Mouse (Mus musculus) embryonic facial prominence, embryonic 14.5 days (tissue): ENCODE results near the gene Tpst2. TPM values are rescaled to one million over a fixed set of nuclear protein-coding genes. Genes with fewer than 3 reads are reported as not detected.

Experiments
- ATAC-seq: fragments of 200-750 bp; cut with Nextera tagmentation; 2 replicates; pipeline ENCODE4 v1.8.0; 2017; ENCODE audit warnings: low read depth, moderate number of reproducible peaks, moderate TSS enrichment
- DNase-seq: peaks from one replicate; pipeline ENCODE4 v3.0.0-alpha.2; 2015; ENCODE audit warnings: low spot score
- H3K27ac ChIP-seq: fragments of 300-500 bp; sonication (generic); replicated peaks from 2 replicates; pipeline ENCODE4 v1.5.1; 2014; ENCODE audit warnings: low read depth, mild to moderate bottlenecking, low read length, moderate library complexity
- H3K27me3 ChIP-seq: fragments of 300-500 bp; sonication (generic); replicated peaks from 2 replicates; pipeline ENCODE4 v1.6.1; 2014; ENCODE audit warnings: low read length; ENCODE audit not compliant: control insufficient read depth, insufficient read depth
- H3K36me3 ChIP-seq: fragments of 300-500 bp; sonication (generic); 2 replicates; pipeline ENCODE4 v1.6.1; 2014; ENCODE audit warnings: low read length, mixed read lengths; ENCODE audit not compliant: control insufficient read depth, insufficient read depth
- H3K4me1 ChIP-seq: fragments of 300-500 bp; sonication (generic); 2 replicates; pipeline ENCODE4 v1.6.1; 2014; ENCODE audit warnings: antibody characterized with exemption, low read length; ENCODE audit not compliant: control insufficient read depth, insufficient read depth
- H3K4me2 ChIP-seq: fragments of 300-500 bp; sonication (generic); 2 replicates; pipeline ENCODE4 v1.6.1; 2014; ENCODE audit warnings: low read depth, mild to moderate bottlenecking, low read length, moderate library complexity, mixed read lengths
- H3K4me3 ChIP-seq: fragments of 300-500 bp; sonication (generic); 2 replicates; pipeline ENCODE4 v1.5.1; 2014; ENCODE audit warnings: low read depth, mild to moderate bottlenecking, low read length
- H3K9ac ChIP-seq: fragments of 300-500 bp; sonication (generic); 2 replicates; pipeline ENCODE4 v1.6.1; 2014; ENCODE audit warnings: low read depth, mild to moderate bottlenecking, low read length, moderate library complexity, mixed read lengths
- H3K9me3 ChIP-seq: fragments of 300-500 bp; sonication (generic); 2 replicates; pipeline ENCODE4 v1.6.1; 2016; ENCODE audit warnings: low read length; ENCODE audit not compliant: control insufficient read depth
- WGBS: fragments of 180-500 bp; shearing (Covaris S2); extraction: QIAGEN DNeasy Blood & Tissue Kit; methylation state at CpG from one replicate; pipeline ENCODE4 v1.1.7; 2014; 5-methylcytosine and 5-hydroxymethylcytosine counted together
- polyA plus RNA-seq: library from polyadenylated mRNA; unstranded; fragments of >200 nt; fragmentation: Nextera tagmentation; extraction: Ambion mirVana; gene quantifications from 2 replicates; pipeline ENCODE4 v1.2.1, GENCODE M21; 2014

The Tpst2 gene
- 46.9 and 50.6 TPM in 2 replicates for polyA plus RNA-seq

DNA sequence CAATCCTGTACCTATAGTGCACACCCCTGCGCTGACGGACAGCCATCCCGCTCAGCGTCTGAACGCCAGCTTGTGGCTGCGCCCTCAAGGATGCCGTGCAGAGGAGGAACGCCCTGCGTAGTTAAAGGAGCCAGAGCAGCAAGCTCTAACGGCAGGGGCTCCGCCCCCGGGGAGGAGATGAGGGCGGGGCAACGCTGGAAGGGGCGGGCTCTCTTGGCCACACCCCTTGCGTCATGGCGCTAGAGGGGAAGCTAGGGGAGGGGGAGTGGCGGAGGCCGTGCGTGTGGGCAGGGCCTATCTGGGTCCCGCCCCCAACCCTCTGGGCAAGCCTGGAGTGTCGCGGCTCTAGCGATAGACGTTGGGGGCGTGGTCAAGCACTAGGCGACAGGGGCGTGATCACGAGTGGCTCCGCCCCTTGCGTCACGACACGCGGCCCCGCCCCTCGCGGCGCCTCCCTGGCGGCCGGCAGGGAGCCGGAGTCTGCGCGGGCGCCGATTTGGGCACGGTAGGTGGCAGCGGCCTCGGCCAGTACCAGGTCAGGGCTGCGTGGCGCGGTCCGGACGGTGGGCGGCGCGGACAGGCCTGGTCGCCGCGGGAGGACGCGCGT is at the start of gene Tpst2:
Tpst2 (plus strand) TSS at position 425 of the 607 bp plus-strand sequence.
- peak; percentile 99 for DNase-seq
- WGBS: 0% methylated on average over 27 of the region's 62 CpGs

GRCm38 (mm10) chr5:112227354-112227753 is 49.1 kb upstream of the Tpst2 start:
- Histone ChIP-seq H3K27me3 (peaks cover 45% of the 10 kb centered on the region), H3K4me2 (peak overlapping the region; percentile 84), H3K27ac (0 out of 2 replicates have a peak overlapping the region, but pooled peaks have one; percentile 15), H3K36me3 (no peaks in the 10 kb centered on the region), H3K9me3 (no peaks in the 10 kb centered on the region), H3K4me1 (peaks cover 10% of the 10 kb centered on the region), H3K4me3 (peak overlapping the region; percentile 44), H3K9ac (peak overlapping the region; percentile 60)
- whole genome bisulfite sequencing: under 1% methylated on average over 24 of the region's 30 CpGs
- ATAC-seq: peak; percentile 35; the same call in 1 of the 2 replicates
- DNase-seq: peak; percentile 48

More for the DNA sequence above, at the start of gene Tpst2:
- H3K36me3 ChIP-seq: no peaks in the 10 kb centered on the region
- H3K9ac ChIP-seq: peak within 1 kb of the TSS; percentile 86
- H3K27ac ChIP-seq: peak within 1 kb of the TSS; percentile 71
- peak within 1 kb of the TSS; percentile 88 for H3K4me2 ChIP-seq
- no peaks in the 10 kb centered on the region for H3K9me3 ChIP-seq
- peaks cover 23% of the 10 kb centered on the region for H3K4me1 ChIP-seq
- peak within 1 kb of the TSS; percentile 85 for H3K4me3 ChIP-seq
- no peaks in the 10 kb centered on the region for H3K27me3 ChIP-seq
- peak; percentile 94 for ATAC-seq

DNA sequence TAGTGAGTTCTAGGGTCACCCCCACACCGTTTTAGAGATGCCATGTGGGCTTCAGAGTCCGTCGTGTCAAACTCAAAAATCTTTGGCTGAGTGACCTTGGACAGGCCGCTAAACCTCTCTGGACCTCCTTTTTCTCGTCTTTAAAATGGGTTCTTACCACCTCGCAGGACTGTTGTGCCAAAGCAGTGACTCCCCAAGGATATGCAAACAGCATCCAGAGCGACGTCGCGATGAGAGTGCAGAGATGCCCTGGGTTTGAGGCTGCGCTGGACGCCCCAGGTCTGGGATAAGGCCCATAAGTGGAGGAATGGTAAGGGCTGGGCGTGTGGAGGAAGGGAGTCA is 48.6 kb upstream of the Tpst2 start:
- Histone ChIP-seq H3K27me3 (peaks cover 45% of the 10 kb centered on the region), H3K9ac (peak overlapping the region; percentile 60; the same call in 1 of the 2 replicates), H3K4me2 (peak overlapping the region; percentile 84), H3K4me3 (peak overlapping the region; percentile 44), H3K9me3 (no peaks in the 10 kb centered on the region), H3K36me3 (no peaks in the 10 kb centered on the region), H3K4me1 (peaks cover 10% of the 10 kb centered on the region), H3K27ac (no peak overlapping the region)
- no peak for DNase-seq
- ATAC-seq: no peak; the same call in 1 of the 2 replicates
- 3% methylated on average over 13 of the region's 13 CpGs for WGBS

DNA sequence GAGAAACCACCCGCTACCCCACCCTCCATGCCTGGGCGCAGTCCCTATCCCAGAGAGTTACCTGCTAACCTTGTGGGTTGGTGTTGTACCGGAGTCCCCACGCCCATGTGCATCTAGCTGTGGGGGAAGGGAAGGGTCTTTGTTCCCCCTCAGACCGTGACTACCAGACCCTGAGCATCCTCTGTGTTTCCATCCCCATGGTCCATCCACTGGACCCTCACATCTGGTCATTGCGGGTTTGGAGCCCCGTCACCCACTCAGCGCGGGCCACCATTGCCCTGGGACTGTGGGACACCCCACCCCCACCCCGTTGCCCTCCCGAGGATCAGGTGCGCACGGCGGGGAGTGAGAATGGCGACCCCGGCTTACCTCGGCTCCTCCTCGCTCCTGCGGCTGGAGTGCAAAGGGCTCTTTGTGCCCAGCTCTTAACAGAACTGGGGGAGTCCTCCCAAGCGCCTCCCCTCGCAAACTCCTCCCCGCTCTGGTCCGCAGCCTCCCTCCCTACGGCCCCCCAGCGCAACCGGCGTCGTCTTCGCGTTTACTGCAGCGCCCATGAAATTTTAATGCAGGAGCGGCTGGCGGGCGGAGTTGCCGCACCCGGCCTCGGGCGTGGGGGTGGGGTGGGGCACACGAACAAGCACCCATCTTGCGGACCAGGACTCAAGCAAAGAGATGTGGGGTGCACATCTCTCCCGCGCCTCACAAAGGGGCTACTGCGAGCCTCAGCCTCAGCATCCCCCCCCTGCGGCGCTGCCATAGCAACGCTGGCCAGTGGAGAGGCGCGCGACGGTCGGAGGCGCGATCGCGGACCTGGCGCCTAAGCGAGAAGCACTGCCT is 48.0 kb upstream of the Tpst2 start:
- WGBS: under 1% methylated on average over 54 of the region's 57 CpGs
- no peak overlapping the region for H3K27ac ChIP-seq

GRCm38 (mm10) chr5:112235806-112236205 is 40.7 kb upstream of the Tpst2 start:
- ATAC-seq (no peak), DNase-seq (no peak)
- Histone ChIP-seq H3K4me1 (no peaks in the 10 kb centered on the region), H3K27me3 (peaks cover 14% of the 10 kb centered on the region; the same call in 1 of the 2 replicates), H3K27ac (no peak overlapping the region), H3K36me3 (no peaks in the 10 kb centered on the region), H3K9me3 (no peaks in the 10 kb centered on the region), H3K4me2 (no peak overlapping the region), H3K4me3 (no peak overlapping the region), H3K9ac (no peak overlapping the region)
- 56% methylated on average over 5 of the region's 5 CpGs for WGBS

More for the DNA sequence above, 48.0 kb upstream of the Tpst2 start:
- H3K4me2 ChIP-seq: peak overlapping the region; percentile 84
- ATAC-seq: peak; percentile 67
- H3K4me3 ChIP-seq: peak overlapping the region; percentile 44
- peaks cover 10% of the 10 kb centered on the region for H3K4me1 ChIP-seq
- H3K9ac ChIP-seq: peak overlapping the region; percentile 60
- DNase-seq: peak; percentile 59
- H3K36me3 ChIP-seq: no peaks in the 10 kb centered on the region
- no peaks in the 10 kb centered on the region for H3K9me3 ChIP-seq
- peaks cover 45% of the 10 kb centered on the region for H3K27me3 ChIP-seq

GRCm38 (mm10) chr5:112236631-112237030 is 39.9 kb upstream of the Tpst2 start:
- Histone ChIP-seq H3K9me3 (no peaks in the 10 kb centered on the region), H3K36me3 (no peaks in the 10 kb centered on the region), H3K27ac (no peak overlapping the region), H3K4me1 (no peaks in the 10 kb centered on the region), H3K27me3 (peaks cover 14% of the 10 kb centered on the region; the same call in 1 of the 2 replicates), H3K4me2 (no peak overlapping the region), H3K4me3 (no peak overlapping the region), H3K9ac (no peak overlapping the region)
- DNase-seq (no peak), ATAC-seq (no peak)
- WGBS: 83% methylated on average over 2 of the region's 2 CpGs

DNA sequence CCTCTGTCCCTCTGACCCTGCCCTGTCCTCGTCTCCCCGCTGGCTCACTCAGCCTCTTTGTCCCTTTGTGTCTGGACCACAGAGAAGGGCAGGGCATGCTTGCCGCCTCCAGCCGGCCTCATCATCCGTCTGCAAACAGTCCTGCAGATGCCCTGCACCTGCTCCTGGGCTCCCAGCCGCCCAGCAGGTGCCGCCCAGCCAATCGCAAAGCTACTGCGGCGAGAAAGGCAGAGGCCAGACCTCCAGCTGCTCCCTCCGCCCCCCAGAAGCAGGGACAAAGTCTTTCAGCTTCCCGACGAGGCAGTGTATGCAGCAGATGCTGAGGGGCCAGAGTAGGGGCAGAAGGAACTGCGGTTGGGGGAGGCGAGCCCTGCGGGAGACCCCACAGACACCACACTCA is 39.1 kb upstream of the Tpst2 start:
- WGBS: 5% methylated on average over 16 of the region's 16 CpGs
- Histone ChIP-seq H3K4me1 (no peaks in the 10 kb centered on the region), H3K9ac (no peak overlapping the region; the same call in 1 of the 2 replicates), H3K36me3 (no peaks in the 10 kb centered on the region), H3K4me3 (no peak overlapping the region), H3K9me3 (no peaks in the 10 kb centered on the region), H3K27me3 (peaks cover 14% of the 10 kb centered on the region; the same call in 1 of the 2 replicates), H3K4me2 (peak overlapping the region; percentile 28), H3K27ac (no peak overlapping the region; the same call in 1 of the 2 replicates)
- peak; percentile 84 for ATAC-seq
- DNase-seq: peak; percentile 77

DNA sequence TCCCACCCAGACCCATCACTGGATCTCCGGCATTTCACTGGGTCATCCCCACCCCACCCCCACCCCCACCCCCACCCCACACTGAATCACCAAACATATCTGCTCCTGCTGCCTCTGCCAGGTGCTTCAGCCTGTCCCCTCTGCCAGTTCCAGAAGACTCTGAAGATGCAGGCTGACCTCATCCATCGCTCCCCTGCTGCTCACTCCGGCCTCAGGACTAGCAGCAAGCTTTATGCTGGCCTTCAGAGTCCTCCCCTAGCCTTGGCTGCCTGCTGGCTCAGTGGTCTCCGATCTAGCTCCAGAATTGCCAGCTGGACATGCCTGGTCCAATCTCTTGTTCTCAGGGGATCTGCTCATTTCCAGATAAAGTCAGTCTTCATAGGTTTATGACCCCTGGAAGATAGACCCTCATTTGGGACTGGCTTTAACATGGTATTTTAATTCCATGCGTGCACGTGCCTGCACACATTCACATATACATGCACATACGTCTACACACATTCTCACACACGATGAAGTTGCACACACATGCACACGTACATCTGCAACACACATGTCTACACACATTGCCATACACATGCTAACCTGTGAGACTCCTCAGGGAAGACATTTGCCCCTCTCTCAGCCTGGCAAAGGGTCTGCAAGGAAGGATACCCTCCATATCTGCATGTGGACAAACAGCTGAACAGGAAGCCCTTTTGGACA is 38.5 kb upstream of the Tpst2 start:
- Histone ChIP-seq H3K4me1 (no peaks in the 10 kb centered on the region), H3K9me3 (no peaks in the 10 kb centered on the region), H3K27ac (no peak overlapping the region), H3K4me2 (peak overlapping the region; percentile 28; the same call in 1 of the 2 replicates), H3K36me3 (no peaks in the 10 kb centered on the region), H3K4me3 (no peak overlapping the region), H3K9ac (no peak overlapping the region; the same call in 1 of the 2 replicates), H3K27me3 (peaks cover 14% of the 10 kb centered on the region; the same call in 1 of the 2 replicates)
- DNase-seq (no peak), ATAC-seq (peak; percentile 24; the same call in 1 of the 2 replicates)
- WGBS: 57% methylated on average over 8 of the region's 9 CpGs
